Mouse (Mus musculus) left cerebral cortex, postnatal 10 days (tissue): ENCODE data around the gene Plxna4. TPM values are rescaled to one million over a fixed set of nuclear protein-coding genes. Genes with fewer than 3 reads are reported as not detected.

ENCODE experiments used
- DNase-seq, 2 experiments: peaks; one replicate each; pipeline ENCODE4 v3.0.0; 2021 to 2022; ENCODE audit warnings: low spot score in 2 of 2, mixed read lengths in 1 of 2; ENCODE audit errors: extremely low spot score in 1 of 2
- intact Hi-C: fragments of 180-260 bp; cut with DNase I; formaldehyde crosslinking; loops from one replicate; pipeline ENCODE4 v1.15.1; 2025
- total RNA-seq, 2 experiments: library from RNA; stranded (reverse); gene quantifications; 2 replicates each; pipeline ENCODE4 v1.2.3; 2021

Gene Plxna4
- total RNA-seq, 2 experiments from 2014 or later, result 87.8 to 94.9 TPM

DNA sequence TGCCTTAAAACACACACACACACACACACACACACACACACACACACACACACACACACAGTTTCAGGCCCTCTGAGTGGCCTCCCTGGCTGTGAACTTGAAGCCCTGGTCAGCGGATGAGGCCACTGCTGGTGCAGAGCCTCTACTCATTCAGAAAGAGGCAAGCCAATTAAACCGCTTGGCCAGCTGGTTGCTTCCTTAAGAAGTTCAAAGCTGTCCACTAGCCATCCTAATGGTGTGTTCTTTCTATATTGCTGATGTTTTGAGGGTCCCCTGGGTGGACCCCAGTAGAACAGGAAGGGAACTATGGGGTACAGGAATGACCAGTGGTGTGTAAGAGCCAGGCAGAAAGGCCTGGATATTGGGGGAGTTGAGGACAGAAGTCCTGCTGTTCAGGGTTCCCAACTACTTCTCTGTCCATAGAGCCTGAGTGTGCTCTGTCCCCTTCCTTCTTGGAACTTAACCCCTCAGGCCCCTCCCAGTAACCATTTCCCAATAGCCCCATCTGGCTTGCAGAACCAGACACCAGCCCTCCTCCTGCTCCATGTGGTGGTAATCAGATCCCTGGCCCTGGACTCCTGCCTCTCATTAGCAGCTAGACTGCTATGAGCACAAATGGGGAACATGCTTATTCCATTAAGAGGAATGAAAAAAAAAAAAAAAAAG, 408.5 kb downstream of the Plxna4 start:
- intact Hi-C loops, result loop anchor here (5.0 kb wide), 1 partner anchor 242 kb away; no protein-coding TSS in a partner anchor
- no peak for DNase-seq

DNA sequence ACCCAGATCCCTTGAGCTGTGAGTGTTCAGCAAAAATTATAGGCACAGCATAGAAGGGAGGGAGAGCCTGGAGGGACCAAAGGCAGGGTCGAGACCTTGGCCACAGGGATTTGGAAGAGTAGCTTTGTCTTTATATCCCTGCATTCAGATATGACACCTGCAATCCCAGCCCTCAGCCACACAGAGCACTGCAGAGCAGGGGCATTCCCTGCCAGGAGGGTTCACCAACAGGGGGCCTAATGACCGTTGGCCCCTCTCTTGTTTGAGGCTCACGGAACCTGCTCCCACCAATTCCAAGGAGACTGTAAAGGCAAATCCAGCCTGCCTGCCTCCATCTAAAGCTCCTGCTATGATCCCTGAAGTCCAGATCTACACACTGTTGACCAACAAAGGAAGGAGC, 410.1 kb downstream of the Plxna4 start:
- intact Hi-C loops, result no loop called here
- DNase-seq, result no peak

DNA sequence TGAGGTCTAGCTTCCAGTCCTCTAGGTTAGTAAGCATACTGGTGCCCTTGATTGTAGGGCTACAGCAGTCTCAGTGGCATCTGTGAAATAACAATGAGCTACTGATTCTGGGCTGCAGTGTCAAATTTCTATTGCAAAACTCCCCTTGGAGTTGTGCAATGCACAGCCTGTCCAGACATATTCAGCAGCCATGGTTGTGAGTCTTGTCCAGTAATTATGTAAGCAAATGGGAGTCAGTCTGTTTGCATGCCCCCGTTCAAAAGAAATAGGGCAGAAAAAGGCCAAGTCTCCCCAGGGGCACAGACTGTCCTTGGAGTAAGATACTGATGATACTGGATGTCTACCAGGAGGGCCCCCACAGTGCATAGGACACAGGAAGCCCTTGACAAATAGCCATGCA, 420.3 kb downstream of the Plxna4 start:
- intact Hi-C loops, result no loop called here
- DNase-seq, result no peak

DNA sequence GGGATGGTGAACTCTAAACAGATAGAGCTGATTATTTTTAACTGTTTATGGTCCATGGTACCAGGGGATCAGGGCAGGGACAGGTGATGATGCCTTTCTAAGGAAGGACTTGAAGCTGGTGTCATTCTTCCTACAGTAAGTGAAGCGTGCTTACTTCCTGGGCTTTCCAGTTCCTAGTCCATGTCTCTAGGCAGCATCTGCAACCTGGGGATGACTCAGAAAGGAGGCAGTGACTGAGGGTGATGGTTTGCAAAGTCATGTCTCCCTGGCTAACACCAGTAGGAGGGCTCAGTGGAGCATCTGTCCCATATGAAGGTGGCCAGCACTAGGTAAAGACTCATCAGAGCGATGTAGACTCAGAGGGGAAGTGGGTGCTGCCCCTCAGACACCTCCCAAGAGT, 427.6 kb downstream of the Plxna4 start:
- no peak for DNase-seq
- intact Hi-C loops, result no loop called here

DNA sequence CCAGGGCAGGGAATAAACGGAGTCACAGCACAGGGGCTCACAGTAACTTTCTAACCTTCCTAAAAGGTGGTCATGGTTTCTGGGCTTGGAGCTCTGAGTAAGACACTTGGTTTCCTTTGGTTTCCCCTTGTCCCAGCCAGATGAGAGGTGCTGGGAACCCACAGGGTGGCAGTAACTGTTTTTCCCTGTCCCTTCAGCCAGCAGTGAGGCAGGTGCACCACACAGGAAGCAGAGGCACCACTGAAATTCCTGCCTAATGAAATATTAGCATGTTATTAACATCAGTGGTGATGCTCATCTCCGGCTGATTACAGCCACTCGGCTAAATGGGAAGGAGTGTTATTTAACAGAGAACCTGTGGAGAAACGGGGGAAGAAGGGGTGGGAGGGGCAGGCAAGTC, 428.1 kb downstream of the Plxna4 start:
- DNase-seq, result no peak
- intact Hi-C loops, result no loop called here

DNA sequence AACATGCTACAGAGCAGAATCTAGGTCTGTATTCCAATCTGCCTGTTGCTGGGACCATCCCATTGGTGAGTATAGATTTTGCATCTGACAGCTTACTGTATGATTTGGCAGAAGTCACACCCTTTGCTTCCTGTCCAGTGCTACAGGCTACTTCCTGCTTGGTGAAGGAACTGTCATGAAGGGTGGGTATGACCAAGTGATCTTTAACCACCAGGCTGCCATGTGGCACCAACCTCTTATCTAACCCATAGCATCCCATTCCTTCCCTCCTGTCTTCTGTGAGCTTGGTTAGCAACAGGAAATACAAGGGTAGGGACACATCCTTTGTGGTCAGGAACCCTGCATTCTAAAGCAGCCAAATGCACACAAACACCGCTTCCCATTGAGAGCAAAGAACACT, 429.6 kb downstream of the Plxna4 start:
- DNase-seq, result no peak
- intact Hi-C loops, result no loop called here

DNA sequence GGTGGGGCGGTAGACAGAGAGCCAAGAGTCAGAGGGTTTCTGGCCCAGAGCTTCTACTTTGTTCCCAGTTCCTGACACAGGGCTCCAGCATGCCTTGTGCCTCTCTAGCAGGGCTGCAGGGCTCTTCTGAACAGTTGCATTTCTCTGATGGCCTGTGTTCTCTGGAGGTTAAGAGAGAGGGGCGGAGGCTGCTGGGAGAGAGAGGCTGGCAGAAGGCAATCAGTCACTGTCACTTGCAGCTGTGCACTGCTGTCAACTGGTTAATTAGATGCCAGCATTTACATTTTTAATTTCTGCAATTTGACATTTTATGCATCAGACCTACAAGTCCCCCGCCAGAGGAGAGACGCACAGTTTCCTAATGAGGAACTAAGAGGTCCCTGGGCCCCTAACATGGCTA, 434.8 kb downstream of the Plxna4 start:
- no peak for DNase-seq
- intact Hi-C loops, result no loop called here

DNA sequence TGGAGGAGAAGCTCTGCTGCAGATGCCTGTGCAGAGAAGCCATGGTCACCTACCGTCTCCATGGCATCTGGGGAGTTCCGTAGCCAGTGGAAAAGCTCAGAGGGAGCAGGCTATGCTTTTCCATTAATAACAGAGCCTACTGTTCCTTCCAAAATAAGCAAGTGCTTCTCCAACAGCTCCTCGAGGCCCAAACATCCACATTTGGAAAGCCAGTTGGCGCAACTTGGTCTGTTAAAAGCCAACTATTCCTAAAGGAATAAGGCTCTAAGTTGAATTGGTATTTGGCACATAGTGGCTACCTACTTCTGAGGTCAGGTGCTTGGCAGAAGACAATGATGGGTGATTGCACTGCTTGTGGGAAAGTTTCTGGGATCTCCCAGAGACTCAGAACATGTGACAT, 437.2 kb downstream of the Plxna4 start:
- no peak for DNase-seq
- intact Hi-C loops, result no loop called here

DNA sequence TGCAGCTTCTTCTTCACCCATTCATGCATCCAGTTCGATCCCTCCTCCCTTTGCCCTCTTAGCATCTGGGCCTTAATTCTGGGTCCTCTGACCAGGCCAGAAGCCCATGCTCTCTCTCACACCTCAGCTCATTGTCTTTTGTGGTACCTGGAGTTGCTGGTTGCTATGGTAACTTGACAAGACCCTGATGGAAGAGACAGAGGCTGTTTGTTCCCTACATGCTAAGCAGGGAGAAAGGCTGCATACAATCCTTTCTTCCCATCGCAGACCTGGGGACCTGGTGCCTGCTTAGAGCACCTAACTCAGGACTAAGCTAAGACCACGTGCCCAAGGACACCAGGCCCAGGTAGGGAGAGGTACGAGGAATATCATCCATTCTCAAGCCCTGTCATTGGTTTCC, 443.2 kb downstream of the Plxna4 start:
- no peak for DNase-seq
- intact Hi-C loops, result loop anchor here (10.0 kb wide), 1 partner anchor 210 kb away; no protein-coding TSS in a partner anchor

DNA sequence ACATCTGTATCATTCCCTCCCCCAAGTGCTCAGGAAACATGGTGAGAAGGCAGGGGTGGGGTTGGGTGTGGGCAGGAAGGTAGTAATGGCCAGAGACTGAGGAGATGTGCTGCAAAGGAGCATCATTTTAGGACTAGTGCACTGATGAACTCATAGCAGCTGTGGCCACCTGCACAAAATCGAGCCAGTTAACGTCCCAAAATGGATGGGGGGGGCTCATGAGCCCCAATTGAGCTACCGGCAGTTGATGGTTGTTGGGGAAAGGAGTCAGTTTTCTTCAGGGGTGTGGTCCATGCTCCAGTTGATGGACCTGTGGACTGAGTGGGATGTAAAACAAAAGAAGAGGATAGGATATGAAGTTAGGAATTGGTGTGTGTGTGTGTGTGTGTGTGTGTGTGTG, 448.5 kb downstream of the Plxna4 start:
- intact Hi-C loops, result no loop called here
- DNase-seq, result no peak

DNA sequence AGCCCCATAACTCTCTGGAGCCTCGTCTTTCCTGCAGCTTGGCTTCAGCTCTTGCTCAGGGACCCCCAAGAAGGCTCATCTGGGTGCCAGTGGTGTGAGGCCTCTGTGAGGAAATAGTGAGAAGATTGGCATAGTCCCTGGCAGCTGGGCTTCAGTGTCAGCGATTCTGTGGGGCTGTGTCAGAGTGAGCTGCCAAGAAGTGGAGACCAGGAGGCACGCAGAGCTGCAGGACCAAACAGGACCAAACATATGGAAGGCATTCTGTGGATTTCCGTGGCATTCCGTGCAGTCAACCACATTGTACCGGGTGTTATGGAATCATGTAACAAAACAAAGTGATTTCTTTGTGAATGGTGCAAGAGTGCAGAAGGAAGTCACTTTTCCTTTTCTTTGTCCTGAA, 461.1 kb downstream of the Plxna4 start:
- intact Hi-C loops, result no loop called here
- no peak for DNase-seq

DNA sequence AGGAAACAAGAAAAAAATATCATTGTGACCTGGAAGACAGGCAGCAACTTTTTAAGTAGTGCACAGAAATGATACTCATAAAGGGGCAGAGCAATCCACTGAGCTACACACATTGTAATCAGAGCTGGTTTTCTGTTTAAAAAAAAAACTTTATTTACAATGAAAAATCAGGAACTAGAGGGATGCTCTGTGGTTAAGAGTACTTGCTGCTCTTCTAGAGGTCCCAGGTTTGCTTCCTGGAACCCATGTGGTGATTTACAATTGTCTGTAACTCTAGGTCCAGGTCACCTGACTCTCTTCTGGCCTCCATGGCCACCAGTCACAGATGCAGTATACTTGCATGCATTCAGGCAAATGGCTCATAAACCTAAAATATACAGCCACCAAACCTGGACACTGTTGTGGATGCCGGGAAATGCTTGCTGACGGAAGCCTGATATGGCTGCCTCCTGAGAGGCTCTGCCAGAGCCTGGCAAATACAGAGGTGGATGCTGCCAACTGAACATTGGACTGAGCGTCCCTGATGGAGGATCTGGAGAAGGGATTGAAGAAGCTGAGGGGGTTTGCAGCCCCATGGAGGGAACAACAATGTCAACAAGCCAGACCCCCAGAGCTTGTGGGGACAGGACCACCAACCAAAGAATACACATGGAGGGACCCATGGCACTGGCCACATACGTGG, 465.3 kb downstream of the Plxna4 start:
- DNase-seq, result no peak
- intact Hi-C loops, result no loop called here

DNA sequence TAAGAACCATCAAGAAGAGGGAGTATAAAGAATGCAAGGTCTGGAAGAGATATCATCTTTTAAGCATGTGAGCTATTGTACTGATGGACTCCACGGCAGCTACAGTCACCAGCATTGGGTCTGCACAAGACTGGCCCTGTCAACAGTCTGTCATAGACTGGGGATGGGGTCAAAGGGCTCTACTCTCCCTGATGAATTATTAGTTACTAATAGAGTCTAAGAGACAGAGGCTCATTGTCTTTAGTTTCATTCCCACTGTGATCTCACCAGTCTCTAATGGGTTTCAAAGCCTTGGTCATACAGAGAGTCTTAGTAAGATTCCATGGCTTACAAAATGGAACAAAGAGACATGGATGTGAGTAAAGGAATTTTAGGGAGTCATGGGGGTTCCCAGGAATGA, 467.1 kb downstream of the Plxna4 start:
- intact Hi-C loops, result no loop called here
- DNase-seq, result no peak

DNA sequence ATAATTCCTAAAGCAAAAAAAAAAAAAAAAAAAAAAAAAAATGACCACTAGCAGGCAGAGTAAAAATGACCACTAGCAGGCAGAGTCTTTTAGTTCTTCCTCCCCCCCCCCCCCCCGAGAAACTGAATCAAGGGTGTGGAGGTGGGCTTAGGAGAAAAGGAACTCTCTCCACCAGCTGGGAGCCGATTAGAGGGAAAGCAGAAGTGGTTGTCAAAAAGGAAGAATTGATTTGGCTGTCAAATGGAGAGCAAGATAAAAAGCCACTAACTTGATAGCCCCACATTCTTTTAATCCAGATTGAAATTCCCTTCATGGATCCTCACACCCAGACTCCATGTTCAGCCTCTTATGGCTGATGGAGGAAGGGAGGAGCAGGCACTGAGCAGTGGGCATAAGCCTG, 478.8 kb downstream of the Plxna4 start:
- intact Hi-C loops, result no loop called here
- no peak for DNase-seq

DNA sequence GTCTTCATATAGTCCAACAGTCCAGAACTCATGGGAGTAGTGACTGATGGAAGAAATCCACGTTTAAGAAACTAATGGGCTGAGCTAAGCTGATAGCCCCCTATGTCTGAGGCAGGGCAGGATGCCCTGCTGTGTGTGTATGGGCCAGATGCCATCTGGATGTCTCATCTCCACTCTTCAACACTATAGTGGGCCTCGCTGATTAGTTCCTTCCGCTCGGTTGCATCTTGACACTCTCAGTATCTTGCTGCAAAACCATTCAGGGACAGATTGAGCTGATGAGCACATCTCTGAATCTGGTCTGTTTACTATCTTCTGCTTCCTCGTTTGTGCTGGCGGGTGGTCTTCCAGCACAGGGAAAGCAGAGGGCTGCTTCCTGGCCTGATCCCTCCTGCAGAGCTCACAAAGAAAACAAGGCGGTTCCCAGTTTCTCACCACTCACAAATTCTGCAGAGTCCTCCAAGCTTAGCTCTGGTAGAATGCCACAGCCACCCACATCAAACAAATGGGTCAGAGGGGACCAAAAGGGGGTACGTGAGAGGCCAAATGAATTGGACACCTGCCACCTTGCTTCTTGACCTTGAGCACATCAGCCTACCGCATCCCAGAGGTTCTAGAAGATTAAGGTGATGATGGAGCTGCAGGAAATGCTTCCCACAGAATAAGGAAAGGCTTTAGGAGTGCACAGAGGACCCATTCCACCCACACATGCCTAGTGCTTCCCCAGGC, 482.3 kb downstream of the Plxna4 start:
- DNase-seq, result no peak
- intact Hi-C loops, result no loop called here
